Mouse (Mus musculus) lung, adult 2 months (tissue): ENCODE measurements at regions not wholly inside any gene's neighbourhood (a gene's known extent, or its start where the extent isn't known, plus 50 kb on each side); places are given as distances from the start of the nearest gene placed in this dataset.

Experiments
- CTCF ChIP-seq: fragments of 200-500 bp; IDR thresholded peaks from 2 replicates; pipeline ENCODE4 v1.5.1; 2011; ENCODE audit warnings: mild to moderate bottlenecking, low read length, control low read depth; ENCODE audit not compliant: insufficient read depth
- POLR2A ChIP-seq: fragments of 200-500 bp; IDR thresholded peaks from 2 replicates; pipeline ENCODE4 v1.6.1; 2011; ENCODE audit warnings: low read depth, mild to moderate bottlenecking, control low read depth, low read length, borderline replicate concordance; ENCODE audit errors: extremely low read depth

DNA sequence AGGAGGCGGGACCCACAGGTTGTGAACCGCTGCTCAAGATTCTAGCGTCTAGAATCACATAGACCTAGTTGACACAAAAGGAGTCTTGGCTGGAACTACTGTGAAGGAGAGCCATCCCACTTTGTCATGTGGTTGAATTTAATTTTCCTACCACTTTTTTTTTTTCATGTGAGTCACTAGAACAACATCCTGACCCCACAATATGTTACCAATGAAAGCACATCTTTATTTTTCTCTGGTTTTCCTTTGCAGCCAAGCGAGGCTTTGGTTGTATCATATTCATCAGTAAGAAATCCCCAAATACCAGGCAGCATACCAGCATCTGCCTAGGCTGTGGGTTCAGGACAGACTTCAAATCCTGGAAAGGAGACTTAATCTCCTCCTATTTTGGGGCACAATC is 356.0 kb downstream of the Bckdhb start:
- no peak for TF ChIP-seq POLR2A
- TF ChIP-seq CTCF = no peak
